Mouse (Mus musculus): ENCODE measurements around the gene Dcbld1. TPM values are rescaled to one million over a fixed set of nuclear protein-coding genes. Genes with fewer than 3 reads are reported as not detected.

The Dcbld1 gene
- 1 to 10 TPM; 6.4 to 8.4 (median 7.3) TPM for total RNA-seq (2022)

DNA sequence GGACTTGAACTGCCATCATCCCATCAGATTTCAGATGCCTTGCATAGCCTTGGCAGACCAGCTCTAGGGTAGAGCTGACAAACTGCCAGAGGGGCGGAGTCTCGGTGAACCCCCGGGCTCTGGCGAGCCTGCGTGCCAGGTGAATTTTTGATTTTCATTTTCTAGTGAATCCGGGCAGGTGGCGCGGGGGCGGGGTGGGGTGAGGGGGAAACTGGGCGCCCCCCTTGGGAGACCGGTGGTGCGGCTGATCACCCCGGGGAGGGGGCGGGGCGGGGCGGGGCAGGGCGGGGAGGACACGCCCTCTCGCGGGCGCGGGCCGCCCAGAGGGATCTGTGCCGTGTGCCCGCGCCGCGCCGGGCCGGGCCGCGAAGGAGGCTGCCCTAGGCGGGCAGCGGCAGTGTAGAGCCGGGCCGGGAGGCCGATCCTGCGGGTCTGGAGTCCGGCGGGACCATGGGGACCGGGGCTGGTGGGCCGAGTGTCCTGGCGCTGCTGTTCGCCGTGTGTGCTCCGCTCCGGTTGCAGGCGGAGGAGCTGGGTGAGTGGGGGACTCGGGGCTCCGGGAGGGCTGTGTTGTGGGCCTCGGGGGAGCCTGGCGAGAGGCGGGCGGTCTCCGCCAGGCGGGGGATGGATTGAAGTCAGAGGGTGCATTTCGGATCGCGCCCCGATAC lies at the start of gene Dcbld1:
Gene Dcbld1 (plus strand): TSS at position 319 of the 668 bp plus-strand sequence.
- peak; percentile 26 for DNase-seq (ENCODE audit: low spot score in 2 of 2)

DNA sequence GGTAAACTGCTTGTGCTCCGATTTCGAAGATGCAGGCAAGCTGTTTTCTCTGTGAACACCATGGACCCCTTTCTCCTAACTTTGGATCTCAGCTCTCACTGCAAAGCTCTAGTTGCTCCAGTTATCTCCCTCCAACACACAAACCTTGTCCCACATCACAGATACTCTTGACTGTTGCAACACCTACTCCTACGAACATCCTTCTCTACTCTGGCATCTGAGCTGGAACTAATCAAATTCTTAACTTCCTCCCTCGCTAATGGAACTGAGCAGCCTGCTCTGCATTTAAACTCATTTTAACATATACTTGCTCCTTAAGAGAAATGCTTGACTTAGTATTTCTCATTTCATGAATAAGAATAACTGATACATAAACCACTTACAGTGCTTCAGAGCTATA lies 47.5 kb upstream of the Dcbld1 start:
- peak in 1 of 2 experiments; percentile 6 for DNase-seq (ENCODE audit: low spot score in 2 of 2)

DNA sequence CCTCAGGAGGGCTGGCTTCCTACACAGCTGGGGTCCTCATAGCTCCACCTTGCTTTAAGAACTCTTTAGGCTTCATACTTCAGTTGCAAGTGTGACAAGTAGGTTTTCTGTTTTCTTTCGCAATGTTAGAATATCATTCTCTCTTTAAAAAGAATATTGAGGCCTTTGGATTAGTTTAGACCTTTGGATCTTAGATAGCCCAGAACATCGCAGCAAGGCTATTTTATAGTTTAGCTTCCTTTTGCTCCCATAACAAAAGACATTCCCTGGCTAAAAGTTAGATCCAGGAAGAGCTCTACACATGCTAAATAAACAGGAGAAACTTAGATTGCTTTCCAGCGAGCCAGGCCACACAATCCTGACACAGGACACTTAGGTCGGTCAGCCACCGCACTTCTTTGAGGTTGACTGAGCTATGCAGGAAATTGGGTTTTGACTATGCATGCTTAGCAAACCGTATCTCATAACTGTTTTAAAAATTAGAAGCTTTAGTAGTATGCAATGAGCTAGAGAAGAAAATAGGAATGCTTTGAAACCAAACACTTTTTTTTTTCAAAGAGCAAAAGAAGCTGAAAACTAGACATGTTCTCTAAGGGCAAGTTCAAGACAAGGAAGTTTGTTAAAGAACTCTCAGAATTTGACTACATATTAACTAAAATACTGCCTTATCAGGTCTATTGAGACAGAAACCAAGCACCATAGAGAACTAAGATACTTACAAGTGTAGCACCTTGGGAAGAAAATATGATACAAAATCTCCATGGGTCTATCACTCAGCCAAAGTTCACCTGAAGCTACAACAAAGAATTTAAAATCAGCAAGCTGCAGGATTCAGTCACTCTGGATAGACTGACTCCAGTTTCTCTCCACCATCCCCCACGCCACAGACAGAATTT lies 38.2 kb upstream of the Dcbld1 start, which contains the start of gene Ros1:
Gene Ros1 (minus strand): TSS at position 288 of the 896 bp plus-strand sequence.
- no peak for DNase-seq (ENCODE audit: low spot score in 2 of 2)

DNA sequence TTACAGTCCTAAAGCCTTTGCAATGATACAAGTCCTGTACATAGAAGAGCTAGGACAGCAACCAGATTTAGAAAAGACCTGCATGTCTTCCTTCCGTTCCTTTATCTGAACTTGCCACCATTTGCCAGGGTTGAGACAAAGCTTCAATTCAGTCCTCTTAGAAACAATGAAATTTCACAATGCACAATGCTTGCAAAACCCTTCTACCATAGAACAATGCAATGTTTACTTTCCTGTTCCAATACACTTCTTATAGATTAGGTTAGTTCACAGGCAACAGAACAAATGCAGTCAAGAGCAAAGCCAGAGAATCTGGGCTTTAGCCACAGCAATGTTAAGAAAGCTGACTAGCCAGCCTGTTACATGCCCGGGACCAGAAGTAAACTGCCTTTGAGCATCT lies 29.4 kb upstream of the Dcbld1 start:
- no peak for DNase-seq (ENCODE audit: low spot score in 2 of 2)

DNA sequence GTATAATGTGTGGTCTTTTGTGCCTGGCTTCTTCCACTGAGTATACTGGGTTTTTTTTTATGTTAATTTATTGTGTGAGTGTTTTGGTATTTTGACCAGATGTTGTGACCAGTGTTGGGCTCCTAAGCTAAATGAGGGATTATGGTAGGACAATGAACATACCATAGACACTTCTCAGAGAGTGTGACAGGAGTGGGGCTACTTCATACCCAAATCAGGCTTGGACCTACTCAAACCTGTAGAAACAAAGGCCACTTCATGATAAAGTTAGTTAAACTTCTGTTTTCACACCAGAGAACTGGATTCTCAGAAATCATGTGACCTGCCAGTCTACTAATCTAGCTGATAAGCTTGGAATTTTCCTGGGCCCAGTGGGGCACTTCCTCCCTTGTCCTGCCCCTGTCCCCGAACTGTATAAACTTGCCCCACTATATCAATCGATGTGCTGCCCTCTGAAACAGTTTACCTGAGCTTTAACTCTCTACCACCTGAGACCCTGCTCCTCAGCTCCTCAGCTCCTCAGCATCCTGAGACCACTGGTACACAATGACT lies 18.1 kb upstream of the Dcbld1 start:
- DNase-seq (ENCODE audit: low spot score in 2 of 2), result no peak

DNA sequence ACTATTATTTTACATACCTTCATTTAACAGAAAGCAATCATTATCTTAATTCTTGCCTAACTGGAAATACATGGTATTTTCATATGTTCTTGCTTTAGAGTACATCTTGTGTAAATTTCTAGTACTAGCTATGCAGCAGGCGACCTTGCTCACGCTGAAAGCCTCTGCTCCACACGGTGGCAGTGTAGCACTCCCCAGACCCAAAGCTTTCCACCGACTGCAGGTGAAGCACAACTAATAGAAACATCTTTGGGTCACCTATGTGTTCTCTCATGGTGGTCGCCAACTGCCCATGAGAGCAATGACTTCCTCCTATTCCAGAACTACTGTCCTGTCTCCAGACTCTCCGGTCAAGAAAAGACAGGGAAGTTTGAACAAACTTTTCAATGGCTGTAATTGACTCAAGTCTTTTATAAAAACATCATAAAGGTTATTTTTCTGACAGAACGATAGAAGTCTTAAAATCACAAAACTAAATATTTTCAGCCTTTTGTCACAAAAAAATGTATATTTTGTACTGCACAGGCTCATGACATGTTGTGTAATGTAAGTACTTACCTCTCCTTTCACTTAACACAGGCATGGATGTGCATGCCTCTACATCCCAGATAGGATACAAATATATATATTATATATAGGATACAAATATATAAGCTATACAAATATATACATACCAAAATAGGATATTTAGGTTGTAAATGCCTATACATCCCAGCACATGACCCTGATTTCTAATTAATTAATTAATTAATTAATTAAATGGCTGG lies 16.4 kb upstream of the Dcbld1 start:
- DNase-seq (ENCODE audit: low spot score in 2 of 2), result peak in 1 of 2 experiments; percentile 18

DNA sequence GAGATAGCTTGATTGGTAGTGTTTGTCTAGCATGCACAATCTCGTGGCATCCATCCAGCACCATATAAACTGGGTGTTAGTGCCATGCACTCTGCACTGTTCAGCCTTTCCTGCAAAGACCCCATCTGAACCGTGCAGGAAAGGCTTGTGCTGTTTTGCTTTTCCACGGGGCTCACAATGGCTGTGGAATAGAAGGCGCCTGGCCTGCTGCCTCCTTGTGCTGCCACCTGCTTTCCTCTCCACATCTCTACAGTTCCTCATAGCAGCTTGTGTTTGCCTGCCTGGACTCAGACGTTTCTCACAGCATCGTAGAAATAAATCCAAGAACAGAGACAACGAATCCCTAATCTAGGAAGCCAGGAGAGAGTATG lies 15.9 kb upstream of the Dcbld1 start:
- DNase-seq (ENCODE audit: low spot score in 2 of 2), result no peak

DNA sequence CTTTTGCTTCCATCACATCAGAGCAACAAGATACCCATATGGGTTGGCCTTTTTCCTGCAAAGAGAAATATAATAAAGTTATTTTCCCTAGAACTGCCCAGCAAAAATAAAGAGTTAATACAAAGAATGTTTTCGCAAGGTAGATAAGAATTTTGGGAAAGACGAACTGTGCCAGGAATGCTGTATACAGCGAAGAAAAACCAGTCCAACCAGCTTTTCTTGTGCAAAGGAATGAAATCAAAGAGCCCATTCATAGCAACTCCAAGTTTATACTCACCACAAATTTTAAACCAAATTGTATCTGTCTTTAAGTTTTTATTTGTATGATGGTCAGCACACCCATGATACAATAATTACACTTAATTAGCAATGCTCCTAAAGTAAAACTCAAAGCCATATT lies 13.8 kb upstream of the Dcbld1 start:
- no peak for DNase-seq (ENCODE audit: low spot score in 2 of 2)

DNA sequence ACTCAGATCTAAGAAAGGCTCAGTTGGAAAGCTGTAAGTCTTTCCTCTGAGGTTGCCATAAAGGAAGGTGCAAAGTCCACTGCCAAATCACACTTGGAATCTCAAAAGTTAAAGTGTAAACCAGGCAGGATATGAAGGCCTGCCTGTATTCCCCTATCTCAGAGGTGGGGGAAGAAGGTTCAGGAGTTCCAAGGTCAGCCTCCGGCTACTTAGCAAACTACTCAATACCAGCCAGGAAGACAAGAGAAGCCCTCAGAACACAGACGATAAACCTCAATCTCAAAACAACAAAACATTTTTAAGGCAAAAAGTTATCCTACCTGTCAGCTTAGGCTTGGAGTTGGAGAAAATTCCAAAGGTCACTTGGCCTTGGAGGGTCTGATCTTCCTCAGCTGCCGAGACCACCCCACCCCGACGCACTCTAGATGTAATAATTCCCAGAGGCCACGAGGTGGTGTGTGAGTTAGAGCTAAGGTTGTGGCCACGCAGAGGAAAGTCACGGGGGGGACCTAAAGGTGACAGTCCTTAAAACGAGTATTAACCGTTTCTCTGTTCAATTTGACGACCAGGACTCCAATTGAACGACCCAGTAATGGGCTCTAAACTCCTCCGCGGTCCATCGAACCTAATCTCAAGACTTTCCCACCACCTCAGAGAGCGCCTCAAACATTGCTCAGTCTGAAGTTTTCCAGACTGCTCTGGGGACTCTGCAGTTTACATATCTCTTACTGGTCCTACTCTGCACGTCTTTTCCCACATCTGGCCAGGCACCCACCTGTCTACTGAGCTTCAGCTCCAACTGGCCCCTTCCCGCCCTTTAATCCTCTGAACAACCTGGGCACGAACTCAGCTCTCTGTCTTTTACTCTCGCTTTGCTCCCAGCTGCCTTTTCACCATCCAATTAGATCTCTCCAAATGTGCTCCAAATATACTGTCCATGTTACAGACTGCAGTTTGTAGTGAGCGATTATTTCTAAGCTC lies 933 bp upstream of the Dcbld1 start:
- peak in 1 of 2 experiments; percentile 3 for DNase-seq (ENCODE audit: low spot score in 2 of 2)

DNA sequence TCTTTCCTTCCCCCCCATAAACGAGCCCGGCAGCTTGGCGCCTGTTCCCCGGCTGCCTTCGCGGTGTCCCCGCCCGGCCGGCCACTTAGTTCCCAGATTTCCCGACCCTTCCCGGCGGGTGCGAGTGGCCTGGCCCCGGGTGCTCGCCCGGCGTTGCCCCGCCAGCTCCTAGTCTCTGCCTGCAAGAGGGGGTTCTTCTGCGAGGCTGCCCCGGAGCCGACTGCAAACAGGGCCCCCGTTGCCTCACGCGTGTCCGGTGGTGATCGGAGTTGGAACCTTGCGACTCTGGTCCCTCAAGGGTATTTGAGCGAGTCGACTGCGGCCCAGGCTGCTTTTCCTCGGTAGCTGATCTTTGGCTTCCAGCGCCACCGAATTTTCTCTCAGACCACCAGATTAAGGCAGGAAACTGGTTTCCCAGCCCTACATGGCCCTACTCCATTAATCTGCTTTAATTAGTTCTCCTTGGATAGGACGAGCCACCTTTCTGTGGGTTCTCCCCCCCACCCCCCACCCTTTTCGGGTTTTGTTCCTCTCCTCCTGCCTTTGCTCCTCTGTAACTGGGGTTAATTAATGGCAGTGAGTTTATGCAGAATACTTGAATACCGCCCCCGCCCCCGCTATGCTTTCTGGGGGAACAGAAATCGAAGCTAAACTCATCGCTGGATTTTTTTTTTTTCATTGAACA lies 692 bp downstream of the Dcbld1 start:
- DNase-seq (ENCODE audit: low spot score in 2 of 2), result no peak

DNA sequence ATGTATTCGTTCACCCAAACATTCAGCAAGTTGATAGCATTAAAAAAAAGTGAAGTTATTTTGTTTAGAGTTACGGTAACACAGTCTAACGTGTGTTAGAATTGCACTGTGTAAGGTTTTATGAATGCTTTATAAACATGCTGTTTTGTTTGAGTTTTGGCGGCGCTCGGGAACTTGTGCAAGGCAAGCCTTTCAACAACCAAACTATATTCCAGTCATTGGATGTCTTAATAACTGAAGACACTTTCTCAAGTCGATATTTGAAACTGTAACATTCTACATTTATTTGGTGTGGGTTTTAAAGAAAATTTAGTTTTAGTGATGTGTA lies 1.2 kb downstream of the Dcbld1 start:
- no peak for DNase-seq (ENCODE audit: low spot score in 2 of 2)

DNA sequence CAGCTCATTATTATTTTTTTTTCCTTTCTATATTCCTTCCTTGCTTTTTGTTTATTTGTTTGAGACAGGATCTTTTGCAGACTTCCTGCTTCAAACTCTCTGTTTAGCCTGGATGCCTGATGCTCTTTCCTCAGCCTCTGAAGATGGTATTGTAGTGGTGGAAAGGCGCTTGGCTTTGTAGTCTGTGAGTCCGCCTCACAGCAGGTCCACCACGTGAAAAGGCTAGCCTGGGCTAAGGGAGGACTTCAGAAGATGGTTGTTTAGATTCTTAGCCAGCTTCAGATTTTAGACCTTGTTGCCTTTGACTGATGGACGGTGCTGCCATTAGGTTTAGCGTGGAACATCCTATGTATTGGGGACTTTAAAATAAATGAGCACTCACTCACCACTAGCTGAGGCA lies 2.0 kb downstream of the Dcbld1 start:
- no peak for DNase-seq (ENCODE audit: low spot score in 2 of 2)

DNA sequence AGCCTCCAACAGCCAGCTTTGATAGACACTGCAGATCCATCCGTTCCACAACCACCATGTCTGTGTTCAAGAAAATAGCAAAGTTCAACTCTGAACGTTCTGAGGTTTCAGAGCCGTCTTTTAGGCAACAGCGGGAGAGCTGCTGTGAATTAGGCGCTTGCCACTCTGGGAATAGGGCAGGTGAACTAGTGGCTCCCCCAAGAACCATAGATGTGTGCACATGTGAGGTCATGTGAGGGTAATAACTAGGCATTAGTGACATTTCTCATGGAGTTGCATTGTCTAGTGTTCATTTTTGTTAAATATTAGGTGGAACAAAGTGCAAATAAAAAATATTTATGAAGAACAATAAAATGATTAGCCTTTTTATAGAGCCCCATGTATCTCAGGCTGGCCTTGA lies 8.6 kb downstream of the Dcbld1 start:
- DNase-seq (ENCODE audit: low spot score in 2 of 2), result no peak

DNA sequence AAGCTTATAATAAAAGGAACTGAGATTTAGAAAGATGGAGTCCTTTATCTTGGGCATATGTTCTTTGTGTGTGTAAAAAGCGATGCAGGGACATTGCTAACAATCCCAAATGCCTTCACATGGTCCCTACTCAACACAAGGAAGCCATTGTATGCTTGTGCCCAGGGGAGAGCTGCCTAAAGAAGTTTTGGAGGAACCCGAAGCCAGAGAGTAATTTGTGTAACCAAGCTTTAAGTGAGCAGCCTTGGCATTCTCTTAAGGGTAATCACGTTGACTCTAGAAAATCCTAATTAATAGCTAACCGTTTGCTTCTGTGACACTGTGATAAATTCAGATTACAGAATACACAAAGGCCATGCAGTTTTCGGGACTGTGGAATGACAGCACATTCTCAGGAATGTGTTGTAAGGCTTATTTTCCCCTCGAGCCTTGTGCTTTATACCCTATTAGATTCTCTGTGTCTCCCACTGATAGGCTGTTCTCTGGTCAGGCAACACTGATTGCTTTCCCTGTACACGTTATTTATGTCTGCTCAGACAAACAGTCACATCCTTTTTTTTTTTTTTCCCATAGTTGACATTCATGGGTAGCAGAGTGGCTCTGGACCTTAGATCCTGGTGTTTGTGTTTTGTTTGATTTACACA lies 9.4 kb downstream of the Dcbld1 start:
- DNase-seq (ENCODE audit: low spot score in 2 of 2), result no peak

DNA sequence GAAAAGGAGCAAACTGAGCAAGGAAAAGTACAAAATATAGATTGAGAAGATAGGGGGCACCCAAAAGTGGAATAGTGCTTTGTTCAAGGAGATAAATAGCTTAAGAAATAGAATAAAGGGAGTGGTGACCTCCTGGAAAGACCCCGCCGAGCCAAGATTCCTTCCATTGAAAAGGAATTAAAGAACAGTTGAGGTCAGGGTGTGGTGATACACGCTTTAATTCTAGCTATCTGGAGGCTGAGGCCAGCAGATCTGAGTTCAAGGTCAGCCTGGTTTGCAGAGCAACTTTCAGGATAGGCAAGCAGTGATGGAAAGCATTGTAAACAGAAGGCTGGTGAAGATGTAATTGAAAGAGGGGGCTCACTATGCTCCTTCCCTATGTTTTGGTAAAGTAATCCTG lies 12.8 kb downstream of the Dcbld1 start:
- no peak for DNase-seq (ENCODE audit: low spot score in 2 of 2)

DNA sequence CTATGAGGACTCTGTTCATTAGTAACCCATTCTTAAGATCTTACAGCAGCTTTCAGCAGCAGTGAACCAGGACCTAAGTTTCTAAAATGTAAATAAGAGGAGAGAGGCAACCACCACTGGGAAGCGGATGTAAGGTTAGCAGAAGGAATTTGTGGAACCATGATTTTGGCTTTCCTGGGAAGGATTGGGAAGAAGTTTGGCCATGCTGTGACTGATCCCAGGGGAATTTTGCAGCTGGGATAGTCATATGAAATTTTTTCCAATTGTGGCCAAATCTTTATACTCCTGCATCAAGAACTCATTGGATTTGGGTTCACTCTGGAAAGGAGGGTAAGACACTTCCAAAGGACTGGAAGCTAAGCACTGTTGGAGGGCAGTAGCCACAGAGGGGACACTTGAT lies 18.8 kb downstream of the Dcbld1 start:
- DNase-seq (ENCODE audit: low spot score in 2 of 2), result no peak

DNA sequence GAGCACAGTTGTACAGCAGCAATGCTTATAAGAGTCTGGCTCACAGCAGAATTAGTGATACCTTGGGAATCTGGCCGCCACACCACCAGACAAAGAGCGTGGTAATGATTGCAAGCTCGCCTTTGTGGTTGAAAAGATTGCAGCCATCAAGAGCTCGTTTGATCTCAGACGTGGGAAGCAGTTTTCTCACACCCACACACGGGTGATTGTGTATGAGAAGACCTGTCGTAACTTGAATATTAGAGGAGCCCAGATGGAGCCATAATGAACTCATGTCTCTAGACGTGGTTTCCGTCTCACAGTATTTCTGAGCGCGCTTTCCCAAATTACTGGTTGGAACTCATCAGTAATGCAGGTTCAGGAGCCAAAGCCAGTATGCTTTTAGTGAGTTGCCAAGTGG lies 20.0 kb downstream of the Dcbld1 start:
- no peak for DNase-seq (ENCODE audit: low spot score in 2 of 2)

DNA sequence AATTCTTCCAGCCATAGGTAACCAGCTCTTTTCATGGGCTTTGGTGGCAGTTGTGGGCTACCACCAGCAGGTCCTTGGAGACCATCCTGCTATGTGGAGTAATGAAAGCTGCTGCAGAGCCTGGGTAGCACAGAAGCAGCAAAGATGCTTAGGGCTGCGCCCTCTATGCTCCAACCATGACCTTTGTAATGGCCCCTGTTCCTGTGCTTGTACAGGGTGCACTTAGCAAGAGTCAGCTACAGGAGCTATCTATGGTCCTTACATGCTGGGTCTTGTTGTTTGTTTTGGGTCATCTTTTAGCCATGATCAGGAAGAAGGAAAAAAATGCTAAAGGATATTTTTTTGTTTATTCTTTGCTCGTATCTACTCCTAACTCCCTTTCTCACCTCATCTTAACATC lies 24.3 kb downstream of the Dcbld1 start:
- DNase-seq (ENCODE audit: low spot score in 2 of 2), result no peak

DNA sequence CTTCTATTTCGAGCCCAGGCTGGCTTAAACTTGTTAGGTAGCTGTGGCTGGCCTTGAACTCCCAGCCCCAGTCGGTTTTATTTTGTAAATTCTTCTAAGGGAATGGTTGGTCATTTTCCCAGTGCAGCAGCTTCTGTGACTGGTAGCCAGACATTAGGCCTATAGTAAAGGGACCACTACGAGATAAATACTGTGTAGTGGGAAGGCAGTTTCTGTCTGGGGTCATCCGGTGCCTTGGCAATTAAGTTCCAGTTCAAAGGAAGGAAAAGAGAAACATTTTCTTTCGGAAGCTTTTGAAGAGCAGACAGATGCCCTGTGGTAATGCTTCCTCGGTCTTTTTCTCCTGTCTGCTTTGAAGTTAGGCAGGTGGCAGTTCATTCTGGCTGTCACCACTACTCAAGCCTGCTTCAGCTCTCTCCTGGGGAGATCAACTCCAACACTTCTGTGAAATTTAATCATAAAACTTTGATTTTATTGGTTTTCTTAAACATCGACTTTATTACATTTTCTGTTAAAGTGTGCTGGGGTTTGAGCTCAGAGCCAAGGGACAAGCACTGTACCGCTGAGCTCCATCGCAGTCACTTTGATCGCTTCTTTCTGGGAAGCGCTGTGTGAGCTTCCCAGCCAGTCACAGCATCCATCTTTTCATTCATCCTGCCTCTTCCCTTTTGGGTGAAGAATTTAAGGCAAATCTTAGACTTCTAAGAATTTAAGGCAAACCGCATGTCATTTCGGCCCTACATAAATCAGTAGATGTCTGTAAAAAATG lies 24.9 kb downstream of the Dcbld1 start:
- DNase-seq (ENCODE audit: low spot score in 2 of 2), result no peak
